In genomic region chr5:135007802-135008571, GRCm38 (mm10) we compare ENCODE assay signal across 8 mouse cellular contexts. TPM values are rescaled to one million over a fixed set of nuclear protein-coding genes. Genes with fewer than 3 reads are reported as not detected.
DNase-seq lines count a peak whose midpoint lies in the region; ATAC-seq and TF ChIP-seq lines count a peak whose summit lies in the region.

No protein-coding gene starts in this region.

- peak overlapping the region; percentile 90 for H3K9ac ChIP-seq in heart, embryonic 11.5 days (ENCODE audit: low read depth, low read length)
- peak overlapping the region; percentile 84 for H3K9ac ChIP-seq in ES-E14 (ENCODE audit: insufficient read depth, low read depth, low read length, poor library complexity, severe bottlenecking)
- H3K9ac ChIP-seq in forebrain, embryonic 15.5 days (replicated peaks): peak overlapping the region; percentile 59
- H3K9ac ChIP-seq in midbrain, embryonic 13.5 days (replicated peaks): peak overlapping the region; percentile 74

- in situ Hi-C loops in ES-E14 (cut with MboI; ENCODE audit: low sequenced_read_pairs in 2 of 2, unreplicated experiment in 2 of 2): no loop called here

- H3K4me1 ChIP-seq in heart, embryonic 11.5 days (ENCODE audit: control insufficient read depth, insufficient read depth, low read length): peaks cover 19% of the 10 kb centered on the region
- H3K4me1 ChIP-seq in ES-E14 (ENCODE audit: control insufficient read depth in 2 of 2, insufficient read depth in 2 of 2, low read length in 2 of 2, poor library complexity in 1 of 2): peaks cover 0 to 13% of the 10 kb centered on the region in 2 experiments; a peak in 1 of 4 replicates
- H3K4me1 ChIP-seq in forebrain, embryonic 15.5 days: peaks cover 22% of the 10 kb centered on the region
- peaks cover 40% of the 10 kb centered on the region for H3K4me1 ChIP-seq in limb, embryonic 10.5 days
- H3K4me1 ChIP-seq in midbrain, embryonic 13.5 days (replicated peaks): peaks cover 35% of the 10 kb centered on the region

- WGBS in heart, embryonic 11.5 days (ENCODE audit: insufficient replicate concordance): 26% methylated on average over 16 of the region's 16 CpGs
- 32% methylated on average over 16 of the region's 16 CpGs for WGBS in forebrain, embryonic 15.5 days
- 33% methylated on average over 16 of the region's 16 CpGs for WGBS in limb, embryonic 10.5 days
- WGBS in midbrain, embryonic 13.5 days: 29% methylated on average over 16 of the region's 16 CpGs

- H3K4me3 ChIP-seq in heart, embryonic 11.5 days (ENCODE audit: low read depth, low read length): peak overlapping the region; percentile 66
- H3K4me3 ChIP-seq in ES-E14 (ENCODE audit: insufficient read depth in 1 of 2, low read depth in 1 of 2, low read length in 2 of 2, poor library complexity in 1 of 2, severe bottlenecking in 1 of 2): peak overlapping the region; percentile 63 to 71
- H3K4me3 ChIP-seq in forebrain, embryonic 15.5 days: peak overlapping the region; percentile 74
- peak overlapping the region; percentile 59 for H3K4me3 ChIP-seq in limb, embryonic 10.5 days
- peak overlapping the region; percentile 59 for H3K4me3 ChIP-seq in midbrain, embryonic 13.5 days (replicated peaks)

- H3K27me3 ChIP-seq in heart, embryonic 11.5 days (ENCODE audit: control insufficient read depth, insufficient read depth, low read length): peaks cover 2% of the 10 kb centered on the region; the same call in 1 of the 2 replicates
- no peaks in the 10 kb centered on the region; the same call in 1 of the 2 replicates for H3K27me3 ChIP-seq in forebrain, embryonic 15.5 days
- peaks cover 12% of the 10 kb centered on the region; the same call in 1 of the 2 replicates for H3K27me3 ChIP-seq in limb, embryonic 10.5 days (ENCODE audit: low read depth, poor library complexity, severe bottlenecking)
- H3K27me3 ChIP-seq in midbrain, embryonic 13.5 days: peaks cover 24% of the 10 kb centered on the region

- intact Hi-C loops in heart, postnatal 14 days (cut with DNase I): no loop called here

- no peaks in the 10 kb centered on the region for H3K36me3 ChIP-seq in heart, embryonic 11.5 days (ENCODE audit: control insufficient read depth, insufficient read depth, low read length)
- H3K36me3 ChIP-seq in ES-E14 (ENCODE audit: control insufficient read depth, insufficient read depth, low read length, poor library complexity, severe bottlenecking): peaks cover 9% of the 10 kb centered on the region; the same call in 1 of the 2 replicates
- H3K36me3 ChIP-seq in forebrain, embryonic 15.5 days: no peaks in the 10 kb centered on the region
- H3K36me3 ChIP-seq in limb, embryonic 10.5 days: no peaks in the 10 kb centered on the region
- H3K36me3 ChIP-seq in midbrain, embryonic 13.5 days: no peaks in the 10 kb centered on the region

- H3K27ac ChIP-seq in heart, embryonic 11.5 days (ENCODE audit: low read depth, low read length): peak overlapping the region; percentile 98
- peak overlapping the region; percentile 93 for H3K27ac ChIP-seq in ES-E14 (ENCODE audit: insufficient read depth, low read depth, low read length, poor library complexity, severe bottlenecking)
- peak overlapping the region; percentile 98 for H3K27ac ChIP-seq in forebrain, embryonic 15.5 days (replicated peaks)
- H3K27ac ChIP-seq in limb, embryonic 10.5 days: peak overlapping the region; percentile 91
- peak overlapping the region; percentile 95 for H3K27ac ChIP-seq in midbrain, embryonic 13.5 days

- H3K4me2 ChIP-seq in heart, embryonic 11.5 days: peak overlapping the region; percentile 87
- peak overlapping the region; percentile 63 for H3K4me2 ChIP-seq in forebrain, embryonic 15.5 days (replicated peaks)
- H3K4me2 ChIP-seq in midbrain, embryonic 13.5 days (replicated peaks): peak overlapping the region; percentile 75

- no peaks in the 10 kb centered on the region for H3K9me3 ChIP-seq in heart, embryonic 11.5 days (replicated peaks; ENCODE audit: control insufficient read depth, low read length)
- H3K9me3 ChIP-seq in ES-E14 (ENCODE audit: control insufficient read depth, insufficient read depth, low read depth, low read length): no peaks in the 10 kb centered on the region
- no peaks in the 10 kb centered on the region for H3K9me3 ChIP-seq in forebrain, embryonic 15.5 days
- no peaks in the 10 kb centered on the region for H3K9me3 ChIP-seq in limb, embryonic 10.5 days (replicated peaks)
- no peaks in the 10 kb centered on the region for H3K9me3 ChIP-seq in midbrain, embryonic 13.5 days

- DNase-seq in heart, postnatal 14 days: no peak
- DNase-seq in ES-E14 (ENCODE audit: low read depth, low spot score): no peak
- DNase-seq in limb, embryonic 10.5 days (ENCODE audit: low spot score): no peak
- no peak for DNase-seq in adrenal gland, postnatal 25 days
- DNase-seq in gastrocnemius, adult 8-10 months (ENCODE audit: low spot score in 2 of 2): no peak

- ATAC-seq in heart, embryonic 11.5 days (replicated peaks; ENCODE audit: insufficient number of reproducible peaks, low FRiP score, low TSS enrichment): no peak
- no peak for ATAC-seq in forebrain, embryonic 15.5 days (replicated peaks)
- no peak for ATAC-seq in midbrain, embryonic 13.5 days

TF ChIP-seq in ES-E14, 5 proteins besides CTCF, POLR2A, EP300 and RAD21:
- TF ChIP-seq ZC3H11A (IDR thresholded peaks at IDR 0.05; ENCODE audit: borderline replicate concordance, low read depth, low read length): no peak
- no peak for TF ChIP-seq CHD2 (IDR thresholded peaks at IDR 0.05; ENCODE audit: low read depth, low read length)
- TF ChIP-seq MAFK (IDR thresholded peaks at IDR 0.05; ENCODE audit: insufficient read depth, low read depth, low read length): no peak
- TF ChIP-seq ZNF384 (IDR thresholded peaks at IDR 0.05; ENCODE audit: low read depth, low read length): no peak
- no peak for TF ChIP-seq HCFC1 (IDR thresholded peaks at IDR 0.05; ENCODE audit: borderline replicate concordance, insufficient read depth, low read length)

RNA-seq across cellular contexts. Expression of gene Abhd11, which starts 1.0 kb away (rescaled TPM):
- 58.2 and 59.9 TPM in 2 replicates for polyA plus RNA-seq in heart, embryonic 11.5 days (2014; fragmentation: Nextera tagmentation; extraction: Ambion mirVana)
- 10 to 100 TPM; 61.4 to 65.0 TPM for total RNA-seq in heart, postnatal 14 days (2021)
- 64.8 and 105 TPM in 2 replicates for total RNA-seq in ES-E14 (2012; rRNA removed)
- polyA plus RNA-seq in forebrain, embryonic 15.5 days (2015; fragmentation: Nextera tagmentation; extraction: Ambion mirVana): 69.5 and 70.3 TPM in 2 replicates
- 23.5 and 30.1 TPM in 2 replicates for polyA plus RNA-seq in limb, embryonic 10.5 days (2016; fragmentation: Nextera tagmentation; extraction: Ambion mirVana)
- polyA plus RNA-seq in midbrain, embryonic 13.5 days (2015; fragmentation: Nextera tagmentation; extraction: Ambion mirVana): 50.7 and 51.2 TPM in 2 replicates
- total RNA-seq in adrenal gland, postnatal 25 days (2021): 54.5 and 61.8 TPM in 2 replicates
- total RNA-seq in gastrocnemius, adult 8-10 months (2022): 10 to 100 TPM; 38.5 to 54.3 (median 46.0) TPM

RNA-seq across cellular contexts. Expression of gene Stx1a, which starts 15.3 kb away (rescaled TPM):
- 10.4 and 13.4 TPM in 2 replicates for polyA plus RNA-seq in heart, embryonic 11.5 days (2014; fragmentation: Nextera tagmentation; extraction: Ambion mirVana)
- 1 to 10 TPM; 2.6 to 4.3 TPM for total RNA-seq in heart, postnatal 14 days (2021)
- total RNA-seq in ES-E14 (2012; rRNA removed): 9.5 and 14.6 TPM in 2 replicates
- 78.6 and 78.9 TPM in 2 replicates for polyA plus RNA-seq in forebrain, embryonic 15.5 days (2015; fragmentation: Nextera tagmentation; extraction: Ambion mirVana)
- polyA plus RNA-seq in limb, embryonic 10.5 days (2016; fragmentation: Nextera tagmentation; extraction: Ambion mirVana): 7.5 and 8.1 TPM in 2 replicates
- polyA plus RNA-seq in midbrain, embryonic 13.5 days (2015; fragmentation: Nextera tagmentation; extraction: Ambion mirVana): 63.4 and 69.7 TPM in 2 replicates
- 10.4 and 11.1 TPM in 2 replicates for total RNA-seq in adrenal gland, postnatal 25 days (2021)
- total RNA-seq in gastrocnemius, adult 8-10 months (2022): 1 to 10 TPM in 1 of 4 experiments, under 1 TPM in 3; 0.22 to 1.3 (median 0.39) TPM

RNA-seq across cellular contexts. Expression of gene Cldn3, which starts 22.0 kb away (rescaled TPM):
- 1.2 and 1.5 TPM in 2 replicates for polyA plus RNA-seq in heart, embryonic 11.5 days (2014; fragmentation: Nextera tagmentation; extraction: Ambion mirVana)
- 1 to 10 TPM in 1 of 2 experiments, under 1 TPM in 1; 0.22 to 1.4 TPM for total RNA-seq in heart, postnatal 14 days (2021)
- total RNA-seq in ES-E14 (2012; rRNA removed): 8.4 and 24.1 TPM in 2 replicates
- polyA plus RNA-seq in forebrain, embryonic 15.5 days (2015; fragmentation: Nextera tagmentation; extraction: Ambion mirVana): 12.3 and 12.7 TPM in 2 replicates
- polyA plus RNA-seq in limb, embryonic 10.5 days (2016; fragmentation: Nextera tagmentation; extraction: Ambion mirVana): 8.3 and 10.3 TPM in 2 replicates
- 1.7 and 1.8 TPM in 2 replicates for polyA plus RNA-seq in midbrain, embryonic 13.5 days (2015; fragmentation: Nextera tagmentation; extraction: Ambion mirVana)
- 1.0 and 2.2 TPM in 2 replicates for total RNA-seq in adrenal gland, postnatal 25 days (2021)
- total RNA-seq in gastrocnemius, adult 8-10 months (2022): not detected

RNA-seq across cellular contexts. Expression of gene Dnajc30, which starts 56.0 kb away (rescaled TPM):
- polyA plus RNA-seq in heart, embryonic 11.5 days (2014; fragmentation: Nextera tagmentation; extraction: Ambion mirVana): 29.2 and 30.9 TPM in 2 replicates
- total RNA-seq in heart, postnatal 14 days (2021): 10 to 100 TPM; 25.9 to 26.2 TPM
- 6.2 and 8.3 TPM in 2 replicates for total RNA-seq in ES-E14 (2012; rRNA removed)
- polyA plus RNA-seq in forebrain, embryonic 15.5 days (2015; fragmentation: Nextera tagmentation; extraction: Ambion mirVana): 34.6 and 39.8 TPM in 2 replicates
- 27.7 and 30.8 TPM in 2 replicates for polyA plus RNA-seq in limb, embryonic 10.5 days (2016; fragmentation: Nextera tagmentation; extraction: Ambion mirVana)
- polyA plus RNA-seq in midbrain, embryonic 13.5 days (2015; fragmentation: Nextera tagmentation; extraction: Ambion mirVana): 40.4 and 41.3 TPM in 2 replicates
- total RNA-seq in adrenal gland, postnatal 25 days (2021): 29.6 and 38.8 TPM in 2 replicates
- 10 to 100 TPM; 24.3 to 26.8 (median 25.8) TPM for total RNA-seq in gastrocnemius, adult 8-10 months (2022)

RNA-seq across cellular contexts. Expression of gene Bud23, which starts 56.8 kb away (rescaled TPM):
- 74.8 and 78.3 TPM in 2 replicates for polyA plus RNA-seq in heart, embryonic 11.5 days (2014; fragmentation: Nextera tagmentation; extraction: Ambion mirVana)
- 10 to 100 TPM; 24.9 to 26.8 TPM for total RNA-seq in heart, postnatal 14 days (2021)
- 110 and 112 TPM in 2 replicates for total RNA-seq in ES-E14 (2012; rRNA removed)
- 89.0 and 92.8 TPM in 2 replicates for polyA plus RNA-seq in forebrain, embryonic 15.5 days (2015; fragmentation: Nextera tagmentation; extraction: Ambion mirVana)
- 194 and 201 TPM in 2 replicates for polyA plus RNA-seq in limb, embryonic 10.5 days (2016; fragmentation: Nextera tagmentation; extraction: Ambion mirVana)
- 89.8 and 103 TPM in 2 replicates for polyA plus RNA-seq in midbrain, embryonic 13.5 days (2015; fragmentation: Nextera tagmentation; extraction: Ambion mirVana)
- 58.5 and 66.1 TPM in 2 replicates for total RNA-seq in adrenal gland, postnatal 25 days (2021)
- total RNA-seq in gastrocnemius, adult 8-10 months (2022): 10 to 100 TPM; 25.7 to 36.4 (median 29.8) TPM
